ENCODE assay signal across 8 mouse cellular contexts in genomic region chr11:88054589-88054988, GRCm38 (mm10). TPM values are rescaled to one million over a fixed set of nuclear protein-coding genes. Genes with fewer than 3 reads are reported as not detected.
A peak's percentile ranks its signal among the peaks of the same experiment; 100 is the strongest.
DNase-seq lines count a peak whose midpoint lies in the region; ATAC-seq lines count a peak whose summit lies in the region.

No protein-coding gene starts in this region.

- ATAC-seq in kidney, embryonic 14.5 days (ENCODE audit: low FRiP score, low TSS enrichment), result peak; percentile 14; the same call in 1 of the 2 replicates

- no peak overlapping the region for H3K4me2 ChIP-seq in kidney, embryonic 14.5 days (replicated peaks; ENCODE audit: low read depth, low read length)

- H3K9me3 ChIP-seq in kidney, embryonic 14.5 days (ENCODE audit: control insufficient read depth, low read length), result no peaks in the 10 kb centered on the region

- no peak overlapping the region for H3K27ac ChIP-seq in kidney, embryonic 14.5 days (ENCODE audit: low read depth, low read length)

- no peak overlapping the region for H3K9ac ChIP-seq in kidney, embryonic 14.5 days (ENCODE audit: low read depth, low read length)

- no peak overlapping the region for H3K4me3 ChIP-seq in kidney, embryonic 14.5 days (ENCODE audit: low read length)

- peaks cover 34% of the 10 kb centered on the region for H3K36me3 ChIP-seq in kidney, embryonic 14.5 days (ENCODE audit: control insufficient read depth, insufficient read depth, low read length)

- WGBS in kidney, embryonic 14.5 days, result 68% methylated on average over 1 of the region's 1 CpGs

- peaks cover 5% of the 10 kb centered on the region for H3K4me1 ChIP-seq in kidney, embryonic 14.5 days (ENCODE audit: control insufficient read depth, insufficient read depth, low read length)

- intact Hi-C loops in gastrocnemius, postnatal 36 days (cut with DNase I), result loop anchor here (10.0 kb wide), 1 partner anchor 770 kb away; no protein-coding TSS in a partner anchor

- peak; percentile 43 for DNase-seq in gastrocnemius, postnatal 10 days
- no peak for DNase-seq in gastrocnemius, postnatal 36 days
- DNase-seq in testis, postnatal 10 days (ENCODE audit: low spot score), result peak; percentile 64
- no peak for DNase-seq in testis, postnatal 14 days (ENCODE audit: low spot score)
- peak; percentile 69 to 71 for DNase-seq in cerebellum, postnatal 14 days
- peak; percentile 76 for DNase-seq in lung, postnatal 36 days
- DNase-seq in thymus, postnatal 36 days, result peak; percentile 35 to 48

- no peaks in the 10 kb centered on the region for H3K27me3 ChIP-seq in kidney, embryonic 14.5 days (ENCODE audit: control insufficient read depth, insufficient read depth, low read length)

RNA-seq across cellular contexts. Expression of gene Srsf1, which starts 7.4 kb away (rescaled TPM):
- 100 to 1,000 TPM in 1 of 2 experiments, 10 to 100 TPM in 1; 89.5 to 128 TPM for total RNA-seq in gastrocnemius, postnatal 10 days (2021)
- total RNA-seq in gastrocnemius, postnatal 36 days (2021), result 10 to 100 TPM; 54.4 to 60.2 TPM
- 273 and 432 TPM in 2 replicates for polyA plus RNA-seq in kidney, embryonic 14.5 days (2014; fragmentation: Nextera tagmentation; extraction: Ambion mirVana)

RNA-seq across cellular contexts. Expression of gene Vezf1, which starts 13.5 kb away (rescaled TPM):
- total RNA-seq in gastrocnemius, postnatal 10 days (2021), result 10 to 100 TPM; 44.0 to 46.4 TPM
- 10 to 100 TPM; 50.0 to 71.2 TPM for total RNA-seq in gastrocnemius, postnatal 36 days (2021)
- 39.4 and 50.7 TPM in 2 replicates for polyA plus RNA-seq in kidney, embryonic 14.5 days (2014; fragmentation: Nextera tagmentation; extraction: Ambion mirVana)

RNA-seq across cellular contexts. Expression of gene Cuedc1, which starts 43.3 kb away (rescaled TPM):
- 10 to 100 TPM; 50.5 to 60.6 TPM for total RNA-seq in gastrocnemius, postnatal 10 days (2021)
- total RNA-seq in gastrocnemius, postnatal 36 days (2021), result 10 to 100 TPM; 80.3 to 96.9 TPM
- 13.2 and 17.0 TPM in 2 replicates for polyA plus RNA-seq in kidney, embryonic 14.5 days (2014; fragmentation: Nextera tagmentation; extraction: Ambion mirVana)

Comparison
In these comparisons a context has a peak if more than half of its experiments do, and no peak if none do; other contexts are left out.
1. DNase-seq: peak in gastrocnemius, postnatal 10 days (single experiment), testis, postnatal 10 days (single experiment), cerebellum, postnatal 14 days (2 of 2), lung, postnatal 36 days (single experiment) and thymus, postnatal 36 days (2 of 2); none in gastrocnemius, postnatal 36 days (0 of 2) and testis, postnatal 14 days (single experiment).